Mouse (Mus musculus) frontal cortex, adult 2 months (tissue): ENCODE results near the gene Cacna2d1. TPM values are rescaled to one million over a fixed set of nuclear protein-coding genes. Genes with fewer than 3 reads are reported as not detected.

Experiments
- DNase-seq, 2 experiments: peaks; one replicate each; pipeline ENCODE4 v3.0.0; 2022; ENCODE audit warnings: low spot score in 1 of 2; ENCODE audit errors: extremely low spot score in 1 of 2
- polyA plus RNA-seq: library from polyadenylated mRNA; depleted of rRNA; stranded (reverse); fragments of >200 nt; gene quantifications from 2 replicates; pipeline ENCODE4 v1.2.3, GENCODE M21; 2012

The Cacna2d1 gene
- polyA plus RNA-seq, 1 experiment = 94.9 TPM

DNA sequence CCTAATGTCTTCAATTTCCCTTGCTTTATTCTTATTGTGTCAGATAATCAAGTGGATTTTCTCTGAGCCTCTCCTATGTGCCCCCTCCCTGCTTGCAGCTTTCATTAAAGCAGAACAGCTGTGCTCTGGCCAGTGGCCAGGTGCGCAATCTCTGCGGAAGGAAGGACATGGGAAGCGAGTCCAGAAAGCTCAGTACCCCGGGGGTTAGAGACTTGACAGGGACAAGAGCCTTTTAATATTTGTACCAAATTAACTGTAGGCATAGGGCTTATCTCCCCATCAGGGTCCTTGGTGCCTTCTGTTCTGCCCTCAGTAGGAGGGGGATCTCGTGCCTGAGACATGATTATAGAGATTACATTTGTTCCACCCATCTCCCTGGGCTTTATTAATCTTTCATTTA, 303.5 kb downstream of the Cacna2d1 start:
- DNase-seq = no peak

GRCm38 (mm10) chr5:16240255-16240654, 305.8 kb downstream of the Cacna2d1 start:
- no peak for DNase-seq

- DNase-seq = no peak
These were observed 309.1 kb downstream of the Cacna2d1 start for GRCm38 (mm10) chr5:16243599-16243998.

- no peak for DNase-seq
These were observed 318.4 kb downstream of the Cacna2d1 start for GRCm38 (mm10) chr5:16252738-16253513.

DNA sequence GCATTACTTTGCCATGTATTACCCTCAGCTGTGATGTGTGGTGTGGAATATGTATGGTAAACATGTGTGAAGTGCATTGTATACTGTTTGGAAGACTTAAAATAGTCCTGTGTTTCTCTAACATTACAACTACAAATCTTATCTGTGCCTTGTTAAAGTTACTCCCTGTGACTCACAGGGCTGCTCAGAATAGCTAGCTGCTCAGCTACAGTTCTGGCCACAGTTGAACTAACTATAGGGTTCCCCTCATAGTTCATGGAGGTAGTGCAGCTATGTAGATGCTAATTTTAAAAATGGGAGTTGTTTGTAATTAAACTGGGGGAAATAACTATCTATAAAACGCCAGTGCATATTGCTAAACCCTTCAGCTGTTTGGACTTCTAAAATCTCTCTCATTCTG, 319.3 kb downstream of the Cacna2d1 start:
- no peak for DNase-seq

DNA sequence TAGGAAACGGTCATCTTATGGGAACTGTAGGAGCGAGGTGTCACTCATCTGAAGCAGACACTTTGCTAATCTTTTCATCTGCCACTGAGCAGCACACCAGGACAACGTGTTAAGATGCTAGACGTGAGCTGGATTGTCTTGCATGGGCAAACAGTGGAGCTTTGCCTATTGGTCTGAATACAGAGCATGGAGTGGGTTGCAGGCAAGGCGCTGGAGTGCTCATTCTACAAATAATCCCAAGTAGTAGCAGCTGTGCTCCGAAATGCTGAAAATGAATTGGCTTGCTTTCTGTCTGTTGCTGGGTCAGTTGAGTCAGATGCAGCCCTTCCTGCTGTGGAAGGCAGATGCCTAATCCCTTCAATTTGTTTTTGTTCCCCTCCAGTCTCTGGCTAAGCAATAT, 330.9 kb downstream of the Cacna2d1 start:
- peak in 1 of 2 experiments; percentile 17 for DNase-seq

DNA sequence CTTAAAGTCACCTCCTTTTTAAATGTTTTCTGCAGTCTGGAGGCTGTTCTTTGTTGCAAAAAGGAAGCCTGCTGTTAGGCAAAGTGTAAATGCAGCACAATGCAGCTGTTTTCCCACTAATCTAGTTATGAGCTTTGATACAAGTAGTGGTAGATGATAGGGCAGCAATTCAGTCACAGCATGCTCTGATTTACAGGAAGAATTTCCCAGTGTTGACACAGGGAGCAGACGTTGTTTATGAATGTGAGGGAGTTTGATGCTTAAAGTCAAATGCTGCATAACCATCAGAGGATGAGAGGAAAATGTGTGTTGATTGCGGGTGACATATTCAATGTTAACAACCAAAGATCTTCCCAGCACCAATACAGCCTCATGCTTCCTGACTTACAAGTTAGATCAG, 342.6 kb downstream of the Cacna2d1 start:
- DNase-seq = no peak

DNA sequence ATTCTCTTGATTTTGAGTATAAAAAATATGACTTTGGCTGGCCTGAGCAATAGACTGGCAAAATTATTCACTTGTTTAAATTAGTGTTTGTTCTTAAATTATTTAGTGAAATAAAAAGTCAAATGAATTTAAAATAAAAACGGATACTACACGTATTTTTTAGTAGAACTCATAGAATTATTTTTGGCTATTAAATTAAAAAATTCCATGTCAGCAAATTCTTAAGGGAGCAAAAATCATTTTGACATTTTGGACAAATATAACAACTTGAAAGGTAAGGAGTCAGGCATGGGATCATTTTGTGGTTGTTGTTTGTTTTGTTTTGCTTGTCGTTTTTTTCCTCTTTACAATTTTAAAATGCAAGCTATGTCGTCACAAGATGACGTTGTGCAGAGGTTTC, 346.7 kb downstream of the Cacna2d1 start:
- no peak for DNase-seq

DNA sequence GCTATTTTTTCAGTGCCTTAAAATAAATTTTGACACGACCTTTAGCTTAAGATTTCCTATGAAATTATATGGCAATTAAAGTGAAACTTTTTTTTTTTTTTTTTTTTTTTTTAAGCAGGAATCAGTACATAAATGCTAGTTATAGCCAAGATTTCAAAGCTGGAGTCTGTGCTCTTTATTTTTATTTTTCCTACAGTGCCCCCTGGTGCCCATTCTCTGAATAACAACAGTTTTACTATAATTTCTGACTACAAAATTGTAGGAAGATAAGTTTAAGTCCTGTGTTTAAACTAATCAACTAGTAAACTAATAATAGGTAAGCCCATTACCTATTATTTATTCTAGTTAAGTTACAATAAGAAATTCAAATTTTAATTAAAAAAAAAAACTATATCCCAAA, 358.7 kb downstream of the Cacna2d1 start:
- peak in 1 of 2 experiments; percentile 89 for DNase-seq

- no peak for DNase-seq
These were observed 359.3 kb downstream of the Cacna2d1 start for GRCm38 (mm10) chr5:16293825-16294224.

GRCm38 (mm10) chr5:16294708-16295107, 360.2 kb downstream of the Cacna2d1 start:
- DNase-seq = no peak

DNA sequence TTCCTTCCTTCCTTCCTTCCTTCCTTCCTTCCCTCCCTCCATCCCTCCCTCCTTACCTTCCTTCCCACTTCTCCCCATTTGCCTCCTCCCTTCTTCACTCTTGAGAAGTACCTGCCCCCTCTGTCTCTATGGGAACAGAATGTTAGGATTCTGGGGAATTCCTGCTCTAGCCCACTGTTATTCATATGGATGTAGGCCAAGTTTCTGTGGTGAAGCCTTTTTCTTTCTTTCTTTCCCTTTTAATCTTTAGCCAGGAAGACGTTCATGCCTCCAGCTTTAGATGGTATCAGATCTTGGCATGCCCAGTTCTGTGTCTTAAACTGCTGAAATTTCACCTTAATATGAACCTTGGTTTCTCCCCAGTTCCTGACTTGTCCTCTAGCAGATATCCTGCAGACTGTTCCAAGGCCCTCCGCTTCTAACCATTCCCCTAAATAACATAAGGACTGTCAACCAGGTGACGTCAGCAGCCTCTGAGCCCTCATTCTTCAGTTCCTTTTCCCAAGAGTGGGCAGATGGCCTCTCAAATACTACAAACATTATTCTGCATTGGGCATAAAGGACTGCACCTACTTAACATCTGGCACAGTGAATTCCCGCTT, 362.8 kb downstream of the Cacna2d1 start:
- DNase-seq = peak in 1 of 2 experiments; percentile 28

GRCm38 (mm10) chr5:16299631-16300030, 365.1 kb downstream of the Cacna2d1 start:
- DNase-seq = no peak

GRCm38 (mm10) chr5:16309168-16310006, 374.9 kb downstream of the Cacna2d1 start:
- DNase-seq = peak; percentile 25 to 87

- peak in 1 of 2 experiments; percentile 12 for DNase-seq
These were observed 379.8 kb downstream of the Cacna2d1 start for GRCm38 (mm10) chr5:16314242-16314641.

DNA sequence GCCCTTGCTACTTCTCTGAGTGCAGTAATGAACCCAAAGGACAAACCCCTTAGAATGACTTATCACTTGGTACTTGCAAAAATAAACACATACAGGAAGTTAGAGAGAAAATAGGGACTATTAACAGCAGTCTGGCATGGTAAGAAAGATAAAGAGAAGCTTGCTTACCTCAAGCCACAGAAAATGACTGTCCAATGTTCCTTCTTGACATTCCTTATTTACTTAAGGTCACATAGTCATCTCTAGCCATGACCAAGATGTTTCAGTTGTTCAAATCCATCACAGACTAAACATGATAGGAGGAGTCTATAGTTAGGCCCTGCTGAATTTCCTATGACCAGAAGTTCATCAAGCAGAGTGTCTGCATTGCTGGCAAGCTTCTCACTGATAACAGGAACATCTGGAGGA, 381.5 kb downstream of the Cacna2d1 start:
- DNase-seq = no peak

- no peak for DNase-seq
These were observed 383.3 kb downstream of the Cacna2d1 start for GRCm38 (mm10) chr5:16317680-16318242.

DNA sequence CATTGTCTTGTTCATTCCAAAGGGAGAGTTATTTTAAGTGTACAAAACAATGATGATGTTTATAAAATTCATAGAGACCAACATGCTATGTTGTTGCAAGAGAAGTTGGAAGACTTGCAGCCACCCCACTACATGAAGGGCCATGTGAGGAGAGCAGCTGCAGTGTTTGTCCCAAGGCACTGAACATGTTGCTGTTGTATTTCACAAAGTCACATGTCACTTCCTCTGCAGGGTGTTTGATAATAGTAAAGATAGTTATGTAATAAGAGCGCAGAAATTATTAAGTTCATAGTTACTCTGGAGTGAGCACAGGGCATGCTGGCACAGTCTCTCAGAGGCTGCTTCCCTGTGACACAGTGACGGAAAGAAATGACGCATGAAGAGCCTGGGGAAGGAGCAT, 392.1 kb downstream of the Cacna2d1 start:
- DNase-seq = no peak

DNA sequence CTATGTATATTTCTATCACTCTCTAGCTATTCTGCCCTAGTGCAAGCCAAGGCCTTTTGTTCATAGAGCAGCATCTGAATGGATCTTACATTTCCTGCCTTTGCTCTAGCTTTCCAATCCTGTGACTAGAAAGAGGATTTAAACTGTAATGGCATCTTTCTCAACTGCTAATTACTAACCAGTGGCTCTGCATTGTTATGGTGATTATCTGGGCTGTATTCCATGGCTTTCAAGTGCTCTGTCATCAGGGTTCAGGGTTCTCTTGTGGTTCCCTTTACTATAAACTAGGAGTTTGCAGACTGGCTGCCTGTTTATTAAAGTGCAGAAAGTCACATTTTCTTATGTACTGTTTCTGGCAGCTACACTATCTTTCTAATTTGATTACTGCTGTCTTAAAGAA, 410.9 kb downstream of the Cacna2d1 start:
- DNase-seq = no peak

GRCm38 (mm10) chr5:16355816-16356215, 421.3 kb downstream of the Cacna2d1 start:
- peak in 1 of 2 experiments; percentile 24 for DNase-seq

DNA sequence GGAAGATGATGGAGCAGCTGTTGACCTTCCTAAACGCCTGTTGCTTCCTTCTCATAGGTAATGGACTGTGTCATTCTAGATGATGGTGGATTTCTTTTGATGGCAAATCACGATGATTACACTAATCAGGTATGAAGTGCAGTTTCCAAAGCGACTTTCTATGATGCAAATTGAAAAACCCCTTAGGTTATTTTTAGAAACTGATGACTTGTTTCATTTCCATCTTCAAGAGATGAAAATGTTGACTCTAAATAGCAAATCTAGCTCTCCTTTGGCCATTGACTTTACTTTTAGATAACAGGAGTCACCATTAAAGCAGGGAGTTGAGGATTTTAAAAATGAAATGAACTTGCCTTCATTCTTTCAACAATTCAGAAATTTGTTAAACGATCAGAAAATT, 423.2 kb downstream of the Cacna2d1 start:
- no peak for DNase-seq
